Mouse (Mus musculus) liver, embryonic 14.5 days (tissue): ENCODE measurements around the gene Tnk1. TPM values are rescaled to one million over a fixed set of nuclear protein-coding genes. Genes with fewer than 3 reads are reported as not detected.

Source experiments
- ATAC-seq: fragments of 200-750 bp; cut with Nextera tagmentation; 2 replicates; pipeline ENCODE4 v1.8.0; 2017; ENCODE audit warnings: moderate number of reproducible peaks, mild to moderate bottlenecking, moderate library complexity; ENCODE audit not compliant: insufficient read depth
- DNase-seq, 3 experiments: peaks; one replicate each; pipeline ENCODE4 v3.0.0-alpha.2; 2012 to 2013; ENCODE audit warnings: low read depth in 3 of 3, low spot score in 3 of 3
- H3K27ac ChIP-seq: fragments of 300-500 bp; sonication (generic); 2 replicates; pipeline ENCODE4 v1.5.1; 2014; ENCODE audit warnings: moderate library complexity, mild to moderate bottlenecking, control low read depth, inconsistent platforms
- H3K27me3 ChIP-seq: fragments of 300-500 bp; sonication (generic); 2 replicates; pipeline ENCODE4 v1.6.1; 2014; ENCODE audit warnings: mild to moderate bottlenecking, low read length, moderate library complexity; ENCODE audit not compliant: control insufficient read depth, insufficient read depth
- H3K36me3 ChIP-seq: fragments of 300-500 bp; sonication (generic); replicated peaks from 2 replicates; pipeline ENCODE4 v1.6.1; 2014; ENCODE audit warnings: low read depth; ENCODE audit not compliant: control insufficient read depth, insufficient read depth
- H3K4me1 ChIP-seq, 2 experiments: fragments of 200-500 bp in 1 of 2; fragments of 300-500 bp in 1 of 2; sonication (generic) in 1 of 2; replicated peaks; 2 replicates each; pipeline ENCODE4 v1.6.1; 2012 to 2014; ENCODE audit warnings: antibody characterized with exemption in 1 of 2, inconsistent platforms in 1 of 2, low read length in 1 of 2; ENCODE audit not compliant: control insufficient read depth in 2 of 2, insufficient read depth in 2 of 2
- H3K4me2 ChIP-seq: fragments of 300-500 bp; sonication (generic); 2 replicates; pipeline ENCODE4 v1.6.1; 2014; ENCODE audit warnings: low read depth, mild to moderate bottlenecking, control low read depth, moderate library complexity
- H3K4me3 ChIP-seq, 2 experiments: fragments of 200-500 bp in 1 of 2; fragments of 300-500 bp in 1 of 2; sonication (generic) in 1 of 2; 2 replicates each; pipeline ENCODE4 v1.5.1; 2012 to 2014; ENCODE audit warnings: low read depth in 2 of 2, low read length in 2 of 2, mild to moderate bottlenecking in 2 of 2, control low read depth in 1 of 2, inconsistent platforms in 1 of 2, moderate library complexity in 1 of 2; ENCODE audit not compliant: insufficient read depth in 1 of 2
- H3K9ac ChIP-seq: fragments of 300-500 bp; sonication (generic); replicated peaks from 2 replicates; pipeline ENCODE4 v1.6.1; 2014; ENCODE audit warnings: mild to moderate bottlenecking, control low read depth, moderate library complexity
- H3K9me3 ChIP-seq: fragments of 300-500 bp; sonication (generic); 2 replicates; pipeline ENCODE4 v1.6.1; 2016; ENCODE audit warnings: low read length, mixed read lengths; ENCODE audit not compliant: control insufficient read depth
- CTCF ChIP-seq: IDR thresholded peaks from 2 replicates; pipeline ENCODE4 v1.5.1; 2016; ENCODE audit warnings: antibody characterized with exemption, low read depth, control low read depth
- EP300 ChIP-seq: IDR thresholded peaks from 2 replicates; pipeline ENCODE4 v1.6.1; 2016; ENCODE audit warnings: antibody characterized with exemption, low read depth
- WGBS: fragments of 180-500 bp; shearing (Covaris S2); extraction: QIAGEN DNeasy Blood & Tissue Kit; methylation state at CpG from one replicate; pipeline ENCODE4 v1.1.7; 2014; ENCODE audit not compliant: insufficient replicate concordance; 5-methylcytosine and 5-hydroxymethylcytosine counted together
- polyA plus RNA-seq, 2 experiments: library from polyadenylated mRNA; depleted of rRNA in 1 of 2; stranded (reverse) in 1 of 2; unstranded in 1 of 2; fragments of >200 nt; fragmentation: Nextera tagmentation in 1 of 2; extraction: Ambion mirVana in 1 of 2; gene quantifications; 2 replicates each; pipeline versions ENCODE4 v1.2.1 to v1.2.3; 2012 to 2014

Tnk1 gene
- polyA plus RNA-seq, 2 experiments, result 0.43 to 1.2 TPM

- no peaks in the 10 kb centered on the region for H3K36me3 ChIP-seq
- TF ChIP-seq EP300 (no peak), CTCF (no peak)
Measured at GRCm38 (mm10) chr11:69822080-69822479, 36.5 kb downstream of the Tnk1 start, which contains the start of gene Spem1. Gene Spem1 (minus strand): TSS chr11:69822180.

GRCm38 (mm10) chr11:69818871-69819270 is 39.7 kb downstream of the Tnk1 start:
- 60% methylated on average over 8 of the region's 8 CpGs for WGBS
- Histone ChIP-seq H3K4me2 (no peak overlapping the region), H3K36me3 (no peaks in the 10 kb centered on the region), H3K27ac (no peak overlapping the region), H3K9me3 (no peaks in the 10 kb centered on the region), H3K4me1 (no peaks in the 10 kb centered on the region), H3K4me3 (no peak overlapping the region), H3K27me3 (no peaks in the 10 kb centered on the region), H3K9ac (no peak overlapping the region)
- TF ChIP-seq CTCF (no peak), EP300 (no peak)
- ATAC-seq (no peak), DNase-seq (no peak)

More at GRCm38 (mm10) chr11:69822080-69822479, 36.5 kb downstream of the Tnk1 start, which contains the start of gene Spem1:
- Histone ChIP-seq H3K9ac (no peak within 1 kb of the TSS), H3K27ac (no peak within 1 kb of the TSS), H3K4me1 (no peaks in the 10 kb centered on the region), H3K27me3 (no peaks in the 10 kb centered on the region), H3K9me3 (no peaks in the 10 kb centered on the region), H3K4me3 (no peak within 1 kb of the TSS), H3K4me2 (no peak within 1 kb of the TSS)
- WGBS, result 66% methylated on average over 3 of the region's 3 CpGs
- ATAC-seq, result no peak
- DNase-seq, result no peak

GRCm38 (mm10) chr11:69818365-69818764 is 40.2 kb downstream of the Tnk1 start, which contains the start of gene Spem2:
Gene Spem2 (minus strand): TSS chr11:69818465.
- WGBS, result 65% methylated on average over 2 of the region's 2 CpGs
- TF ChIP-seq CTCF (no peak), EP300 (no peak)
- no peak within 1 kb of the TSS for H3K27ac ChIP-seq

GRCm38 (mm10) chr11:69816520-69816919 is 42.0 kb downstream of the Tnk1 start:
- no peaks in the 10 kb centered on the region for H3K27me3 ChIP-seq
- H3K4me2 ChIP-seq, result no peak overlapping the region
- no peaks in the 10 kb centered on the region for H3K36me3 ChIP-seq
- DNase-seq (no peak), ATAC-seq (no peak)
- H3K9ac ChIP-seq, result no peak overlapping the region
- H3K9me3 ChIP-seq, result no peaks in the 10 kb centered on the region
- WGBS, result 75% methylated on average over 12 of the region's 12 CpGs
- TF ChIP-seq EP300 (no peak), CTCF (no peak)
- H3K27ac ChIP-seq, result no peak overlapping the region
- H3K4me3 ChIP-seq, result no peak overlapping the region
- no peaks in the 10 kb centered on the region for H3K4me1 ChIP-seq

More at GRCm38 (mm10) chr11:69818365-69818764, 40.2 kb downstream of the Tnk1 start, which contains the start of gene Spem2:
- Histone ChIP-seq H3K36me3 (no peaks in the 10 kb centered on the region), H3K4me2 (no peak within 1 kb of the TSS), H3K4me3 (no peak within 1 kb of the TSS), H3K9ac (no peak within 1 kb of the TSS), H3K27me3 (no peaks in the 10 kb centered on the region), H3K9me3 (no peaks in the 10 kb centered on the region), H3K4me1 (no peaks in the 10 kb centered on the region)
- DNase-seq, result no peak
- ATAC-seq, result no peak

GRCm38 (mm10) chr11:69815155-69815554 is 43.4 kb downstream of the Tnk1 start, which contains the start of gene Gm39566:
Gene Gm39566 (minus strand): TSS chr11:69815298.
- no peak within 1 kb of the TSS for H3K9ac ChIP-seq
- H3K4me3 ChIP-seq, result no peak within 1 kb of the TSS
- ATAC-seq (no peak), DNase-seq (no peak)
- H3K27ac ChIP-seq, result no peak within 1 kb of the TSS
- no peaks in the 10 kb centered on the region; the same call in 1 of the 2 replicates for H3K27me3 ChIP-seq
- no peak for TF ChIP-seq EP300
- peak; percentile 39 for TF ChIP-seq CTCF
- 51% methylated on average over 10 of the region's 10 CpGs for WGBS
- H3K9me3 ChIP-seq, result no peaks in the 10 kb centered on the region; the same call in 1 of the 2 replicates
- H3K4me1 ChIP-seq, result no peaks in the 10 kb centered on the region
- no peak within 1 kb of the TSS for H3K4me2 ChIP-seq
- no peaks in the 10 kb centered on the region for H3K36me3 ChIP-seq
